Mouse (Mus musculus): Measurements from ENCODE around the gene Lrpprc.

The Lrpprc gene

DNA sequence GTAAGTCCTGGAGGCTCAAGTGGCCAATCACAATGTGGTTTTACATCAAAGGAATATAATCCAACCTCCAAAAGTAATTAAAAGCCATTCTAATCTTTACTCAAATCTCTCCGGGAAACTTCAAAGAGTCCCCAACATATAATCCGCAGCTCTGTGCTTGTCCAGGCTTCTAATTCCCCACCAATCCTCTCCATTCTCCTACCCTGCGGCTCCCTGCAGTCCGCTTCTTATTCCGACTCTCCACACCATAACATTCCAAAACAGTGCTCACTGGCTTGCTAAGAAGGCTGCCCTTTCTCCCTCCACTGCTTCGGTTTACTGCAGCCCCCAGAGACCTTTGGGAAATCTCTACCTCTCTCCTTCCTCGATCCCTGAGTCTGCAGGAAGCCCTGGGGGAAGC lies 116.5 kb downstream of the Lrpprc start:
- no peak for DNase-seq (ENCODE audit: extremely low read depth, low read depth, low spot score)

DNA sequence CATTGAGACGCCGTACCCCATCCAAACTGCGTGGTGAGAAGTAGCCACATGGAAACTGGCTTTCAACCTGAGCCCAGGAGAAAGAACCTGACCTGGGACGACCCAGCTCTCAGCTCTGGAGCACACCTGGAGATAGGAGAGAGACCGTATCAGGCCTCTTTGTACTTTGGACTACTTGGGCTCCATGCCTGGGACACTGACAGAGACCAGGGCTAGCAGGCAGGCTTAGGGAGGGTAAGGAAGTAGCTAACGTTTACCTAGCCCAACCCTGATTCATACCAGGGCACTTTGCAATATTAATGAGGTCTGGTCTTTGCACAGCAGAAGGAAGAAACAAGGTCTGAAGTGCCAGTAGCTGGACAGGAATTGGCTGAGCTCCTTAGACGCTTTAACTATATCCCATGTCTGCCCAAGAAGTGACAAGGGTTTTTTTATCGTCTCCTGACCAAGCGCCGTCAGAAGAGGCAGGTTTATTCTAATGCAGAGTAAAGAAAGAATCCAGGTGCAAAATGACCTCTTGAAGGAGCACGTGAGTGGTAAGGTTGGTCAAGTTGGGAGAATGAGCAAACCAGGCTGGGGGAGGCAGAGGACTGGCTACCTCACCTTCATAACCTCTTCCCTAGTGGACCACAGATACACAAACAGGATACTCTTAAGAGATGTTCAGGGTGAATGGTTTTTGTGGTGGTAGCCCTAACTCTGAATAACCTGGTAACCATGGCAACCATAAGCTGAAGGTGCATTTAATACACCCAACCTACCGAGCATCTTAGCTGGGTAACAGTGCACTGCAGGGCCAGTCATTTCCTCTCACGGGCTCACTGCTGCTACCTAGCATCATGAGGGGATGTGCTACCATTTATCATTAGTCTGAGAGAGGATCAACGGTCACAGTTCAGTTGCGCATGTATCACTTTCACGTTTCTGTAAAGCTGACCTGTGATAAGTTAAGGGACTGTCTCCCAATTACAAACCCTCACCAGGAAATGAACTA lies 117.9 kb downstream of the Lrpprc start:
- DNase-seq (ENCODE audit: extremely low read depth, low read depth, low spot score): no peak

DNA sequence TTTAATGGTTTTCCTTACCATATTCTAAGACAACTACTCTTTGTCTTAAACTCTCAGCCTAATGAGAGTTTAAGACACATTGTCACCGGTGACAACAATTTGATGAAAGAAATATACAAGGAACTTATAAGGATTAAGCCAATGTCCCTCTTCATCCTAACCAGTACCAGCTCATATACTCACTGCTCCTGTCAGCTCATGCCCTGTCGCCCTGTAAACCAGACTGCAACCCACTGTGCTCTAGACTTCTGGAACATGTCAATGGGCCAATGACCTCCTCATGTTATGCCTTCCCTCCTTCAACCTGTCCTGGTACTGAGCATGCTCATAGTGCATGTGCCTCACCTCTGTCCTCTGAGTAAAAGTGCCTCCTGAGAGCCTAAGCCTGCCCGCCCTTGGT lies 122.7 kb downstream of the Lrpprc start:
- no peak for DNase-seq (ENCODE audit: extremely low read depth, low read depth, low spot score)

DNA sequence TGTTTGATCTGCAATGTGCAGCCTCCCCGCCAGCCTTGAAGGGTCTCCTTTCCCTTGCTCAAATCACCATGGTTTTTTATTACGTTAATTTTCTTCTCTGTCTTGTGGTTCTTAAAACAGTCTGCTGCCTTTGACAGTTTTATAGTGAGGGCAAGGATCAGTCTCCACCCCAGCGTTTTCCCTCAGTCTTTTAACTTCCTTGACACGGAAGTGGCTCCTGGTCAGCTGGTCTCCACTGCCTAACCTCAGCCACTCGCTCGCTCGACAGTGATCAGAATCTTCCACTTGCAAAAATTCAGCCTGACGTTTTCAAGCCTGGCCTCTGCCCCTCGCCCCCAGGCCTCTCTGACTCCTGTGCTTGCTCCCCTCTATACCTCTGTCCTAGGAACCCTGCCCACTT lies 124.9 kb downstream of the Lrpprc start:
- DNase-seq (ENCODE audit: extremely low read depth, low read depth, low spot score): no peak

DNA sequence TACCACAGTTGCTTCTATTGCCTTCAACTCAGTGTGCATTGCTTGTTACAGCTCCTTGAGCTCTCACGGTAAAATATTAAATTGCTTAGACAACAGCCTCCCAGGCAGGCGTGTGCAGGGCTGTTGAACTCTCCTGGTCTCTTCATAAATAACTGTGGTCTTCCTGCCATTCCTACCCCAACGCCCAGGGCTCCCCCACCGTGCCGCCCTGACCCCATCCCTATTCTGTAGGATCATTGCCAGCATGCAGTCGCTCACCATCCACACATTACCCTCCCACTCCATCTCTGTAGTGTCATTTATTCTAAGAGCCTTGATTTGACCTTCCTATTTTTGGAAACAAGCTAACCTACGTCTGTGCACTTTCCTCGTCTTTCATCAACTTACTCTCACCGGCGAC lies 125.5 kb downstream of the Lrpprc start:
- DNase-seq (ENCODE audit: extremely low read depth, low read depth, low spot score): no peak

DNA sequence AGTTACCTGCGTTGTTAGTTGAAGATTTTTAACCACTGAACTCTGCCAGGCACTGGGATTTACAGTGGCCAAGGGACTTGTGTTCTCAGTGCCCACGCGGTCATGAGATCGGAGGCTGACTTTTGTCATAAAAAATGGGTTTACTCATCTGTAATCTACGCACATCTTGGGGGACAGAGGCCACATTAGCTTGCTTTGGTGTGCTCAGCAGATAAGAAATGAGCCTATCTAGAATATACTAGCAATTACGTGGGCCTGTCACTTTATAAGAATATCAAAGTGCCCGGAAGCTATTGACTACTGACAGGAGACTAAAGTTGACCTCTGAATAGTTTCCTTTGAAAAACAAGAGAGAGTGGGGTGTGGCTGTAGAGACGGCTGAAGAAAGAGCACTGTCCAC lies 131.6 kb downstream of the Lrpprc start:
- DNase-seq (ENCODE audit: extremely low read depth, low read depth, low spot score): no peak

DNA sequence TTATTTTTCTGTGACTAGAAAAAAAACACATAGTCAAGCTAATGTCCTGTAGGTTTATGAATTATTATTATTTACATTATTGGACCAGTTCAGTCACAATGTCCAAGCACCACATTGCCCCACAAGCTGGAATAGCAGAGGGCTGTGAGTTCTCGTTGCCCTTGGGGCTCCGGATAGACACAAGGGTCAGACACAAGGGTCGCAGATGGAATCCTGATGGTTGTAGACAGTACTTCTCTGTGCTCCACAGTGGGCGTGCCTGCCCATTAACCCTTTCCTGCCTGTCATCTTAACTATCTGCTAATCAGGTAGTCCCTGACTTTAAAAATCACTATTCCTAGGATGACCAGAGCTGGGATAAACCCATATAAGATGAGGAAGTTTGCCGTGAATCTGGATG lies 132.4 kb downstream of the Lrpprc start:
- DNase-seq (ENCODE audit: extremely low read depth, low read depth, low spot score): no peak

DNA sequence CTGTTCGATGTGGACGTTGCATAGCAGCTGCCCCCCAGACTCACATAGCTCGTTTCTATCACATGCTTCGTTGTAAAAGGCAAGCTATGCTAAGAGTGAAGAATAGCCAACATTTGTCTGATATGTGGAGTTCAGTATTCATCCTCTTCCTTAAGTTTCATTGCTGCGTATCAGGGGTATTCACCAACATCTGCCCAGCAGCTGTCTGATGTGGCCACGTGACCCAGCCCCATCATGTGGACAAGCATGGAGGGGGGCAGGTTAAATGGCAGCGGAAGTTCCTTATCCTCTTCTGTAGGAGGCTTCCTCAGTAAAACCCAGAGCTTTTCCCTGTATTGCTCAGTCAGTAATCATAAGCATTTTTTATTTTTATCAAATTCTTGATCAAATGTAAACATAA lies 132.8 kb downstream of the Lrpprc start:
- DNase-seq (ENCODE audit: extremely low read depth, low read depth, low spot score): no peak

DNA sequence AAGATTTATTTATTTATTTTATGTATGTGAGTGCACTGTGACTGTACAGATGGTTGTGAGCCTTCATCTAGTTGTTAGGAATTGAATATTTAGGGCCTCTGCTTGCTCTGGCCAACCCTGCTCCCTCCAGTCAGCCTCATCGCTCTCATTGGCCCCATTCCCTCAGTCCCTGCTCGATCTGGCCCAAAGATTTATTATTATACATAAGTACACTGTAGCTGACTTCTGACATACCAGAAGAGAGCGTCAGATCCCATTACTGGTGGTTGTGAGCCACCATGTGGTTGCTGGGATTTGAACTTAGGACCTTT lies 133.2 kb downstream of the Lrpprc start:
- no peak for DNase-seq (ENCODE audit: extremely low read depth, low read depth, low spot score)

DNA sequence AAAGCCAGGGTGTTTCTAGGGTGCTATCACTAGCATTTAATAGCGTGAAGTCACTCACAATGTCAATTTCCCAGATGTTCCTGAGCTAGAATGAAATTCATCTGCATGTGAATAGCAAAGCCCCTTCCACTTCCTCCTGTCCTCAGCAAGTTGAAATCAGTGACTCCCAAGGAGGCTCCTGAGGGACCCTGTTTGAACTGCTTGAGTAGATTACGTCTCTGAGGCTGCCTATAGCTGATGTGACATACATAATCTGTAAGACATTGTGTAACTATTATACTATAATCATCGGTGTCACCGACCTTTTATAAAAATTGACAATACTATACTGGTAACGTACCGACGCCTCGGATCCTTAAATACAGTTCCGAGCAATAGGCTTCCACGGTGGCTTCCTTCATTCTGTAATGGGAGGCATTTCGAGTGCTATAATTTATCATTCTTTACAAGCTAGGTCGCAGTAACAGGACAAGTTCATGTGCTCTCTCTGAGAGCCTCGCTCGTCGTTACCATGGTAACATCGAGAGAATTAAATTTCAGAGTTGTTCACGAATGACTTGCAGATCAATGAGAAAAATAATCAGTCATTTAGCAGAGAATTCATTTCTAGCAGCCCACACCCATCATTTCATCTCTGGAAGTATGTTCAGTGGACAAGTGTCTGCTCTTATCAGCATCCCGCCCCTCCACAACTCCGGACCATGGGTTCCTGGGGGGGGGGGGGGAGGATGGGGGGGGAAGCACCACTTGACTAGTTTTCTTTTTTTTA lies 133.8 kb downstream of the Lrpprc start:
- DNase-seq (ENCODE audit: extremely low read depth, low read depth, low spot score): no peak

DNA sequence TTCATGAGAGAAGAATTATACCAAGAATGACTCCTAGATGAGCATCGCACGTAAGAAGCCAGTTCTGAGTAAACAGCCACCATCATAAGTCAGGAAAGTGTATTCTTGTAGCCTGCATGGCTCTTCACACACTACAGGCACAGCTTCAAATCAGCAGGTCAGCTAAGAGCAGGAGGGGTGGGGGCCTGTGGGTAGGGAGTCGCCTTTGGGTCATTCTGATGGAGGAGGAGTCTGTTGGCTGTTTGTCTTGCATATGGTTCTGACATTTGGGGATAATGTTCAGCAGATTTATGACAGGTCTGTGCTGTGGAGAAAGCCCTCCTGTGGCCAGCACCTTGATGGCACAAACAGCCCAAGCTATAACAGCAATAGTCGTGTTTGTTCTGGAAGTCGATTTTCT lies 134.4 kb downstream of the Lrpprc start:
- no peak for DNase-seq (ENCODE audit: extremely low read depth, low read depth, low spot score)

Measured in fat pad, adult 2 months (tissue).